Mouse (Mus musculus): ENCODE data around the gene Klf2. TPM values are rescaled to one million over a fixed set of nuclear protein-coding genes. Genes with fewer than 3 reads are reported as not detected.

Klf2 gene
- total and polyA plus RNA-seq, 3 experiments, result 0.11 to 1.1 TPM; not detected in 1

DNA sequence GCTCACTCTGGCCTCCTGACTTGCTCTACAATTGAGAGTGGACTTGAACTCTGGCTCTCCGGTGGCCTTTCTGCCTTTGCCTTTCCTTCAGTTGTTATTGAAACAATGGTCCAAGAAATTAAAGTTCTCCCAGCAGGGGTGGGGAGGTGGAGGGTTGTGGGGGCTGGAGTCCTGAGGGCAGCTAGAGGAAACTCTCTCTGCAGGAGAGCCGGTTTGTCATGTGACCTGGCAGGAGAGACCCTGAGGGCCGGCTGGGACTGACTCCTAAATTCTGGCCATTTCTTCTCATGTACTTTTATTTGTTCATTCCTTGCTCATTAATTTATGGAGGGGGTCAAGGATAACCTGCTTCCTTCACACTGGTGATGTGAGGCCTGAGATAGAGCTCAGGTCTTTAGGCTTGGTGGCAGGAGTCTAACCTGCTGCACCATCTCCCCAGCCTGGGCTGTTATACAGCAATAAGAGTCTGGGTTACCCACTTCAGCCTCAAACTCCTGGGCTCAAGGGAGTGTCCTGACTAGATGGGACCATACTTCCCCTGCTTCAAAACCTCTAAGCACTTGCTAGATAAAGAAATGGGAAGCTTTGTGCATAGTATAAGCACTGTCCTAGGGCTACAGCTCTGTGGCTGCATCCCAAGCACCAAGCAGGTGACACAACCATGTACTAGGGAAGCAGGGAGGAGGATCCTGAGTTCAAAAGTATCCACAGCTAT is 14.8 kb downstream of the Klf2 start:
- no peak for DNase-seq (ENCODE audit: low spot score)
- Histone ChIP-seq H3K27me3 (ENCODE audit: insufficient read depth, low read length) (peaks cover 19% of the 10 kb centered on the region), H3K9me3 (replicated peaks) (no peaks in the 10 kb centered on the region), H3K4me1 (ENCODE audit: insufficient read depth, low read depth, low read length) (no peaks in the 10 kb centered on the region), H3K4me3 (ENCODE audit: low read depth, low read length) (no peak overlapping the region), H3K36me3 (replicated peaks) (peaks cover 26% of the 10 kb centered on the region)
- ATAC-seq (ENCODE audit: extremely low read depth, insufficient number of reproducible peaks, low FRiP score, poor library complexity, severe bottlenecking), result no peak
- no peak for TF ChIP-seq GATA1 (IDR thresholded peaks at IDR 0.05; ENCODE audit: borderline replicate concordance, low read length)
- no peak for TF ChIP-seq CTCF (IDR thresholded peaks at IDR 0.05; ENCODE audit: low read depth, low read length)
- no peak for TF ChIP-seq POLR2AphosphoS5 (IDR thresholded peaks at IDR 0.05; ENCODE audit: insufficient replicate concordance, low read depth, low read length)
- TF ChIP-seq TAL1 (conservative IDR thresholded peaks at IDR 0.05; ENCODE audit: low read depth, low read length), result no peak
- TF ChIP-seq GATA2 (IDR thresholded peaks at IDR 0.05; ENCODE audit: borderline replicate concordance, low read depth, low read length), result no peak

DNA sequence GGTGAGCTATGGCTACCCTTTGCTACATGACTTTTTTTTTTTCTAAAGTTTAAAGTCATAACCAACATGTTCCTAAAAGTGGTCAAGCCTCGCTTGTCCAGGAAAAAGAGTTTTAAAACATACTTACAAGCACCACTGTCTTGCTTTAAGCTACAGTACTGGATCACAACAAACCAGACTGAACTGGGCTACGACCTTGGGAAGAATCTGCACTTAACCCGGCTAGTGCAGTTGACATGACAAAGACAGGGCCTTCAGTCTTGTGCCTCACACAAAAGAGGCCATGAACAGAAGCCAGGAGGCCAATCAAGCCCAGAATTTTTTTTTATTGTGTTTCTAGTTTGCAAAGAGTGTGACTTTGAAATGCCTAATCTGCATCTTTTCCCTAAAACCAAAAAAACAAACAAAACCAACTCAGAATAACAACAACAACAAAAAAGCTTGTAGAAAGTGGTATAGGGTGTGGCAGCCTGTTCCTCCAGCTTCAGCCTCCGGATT is 15.4 kb downstream of the Klf2 start:
- peaks cover 32% of the 10 kb centered on the region for H3K36me3 ChIP-seq (replicated peaks)
- no peaks in the 10 kb centered on the region for H3K4me1 ChIP-seq (ENCODE audit: insufficient read depth, low read depth, low read length)
- DNase-seq (ENCODE audit: low spot score), result no peak
- no peaks in the 10 kb centered on the region for H3K9me3 ChIP-seq (replicated peaks)
- TF ChIP-seq CTCF (IDR thresholded peaks at IDR 0.05; ENCODE audit: low read depth, low read length) (no peak), TAL1 (conservative IDR thresholded peaks at IDR 0.05; ENCODE audit: low read depth, low read length) (no peak), GATA1 (IDR thresholded peaks at IDR 0.05; ENCODE audit: borderline replicate concordance, low read length) (no peak), GATA2 (IDR thresholded peaks at IDR 0.05; ENCODE audit: borderline replicate concordance, low read depth, low read length) (no peak), POLR2AphosphoS5 (IDR thresholded peaks at IDR 0.05; ENCODE audit: insufficient replicate concordance, low read depth, low read length) (no peak)
- no peak overlapping the region for H3K4me3 ChIP-seq (ENCODE audit: low read depth, low read length)
- peaks cover 19% of the 10 kb centered on the region for H3K27me3 ChIP-seq (ENCODE audit: insufficient read depth, low read length)
- no peak for ATAC-seq (ENCODE audit: extremely low read depth, insufficient number of reproducible peaks, low FRiP score, poor library complexity, severe bottlenecking)

DNA sequence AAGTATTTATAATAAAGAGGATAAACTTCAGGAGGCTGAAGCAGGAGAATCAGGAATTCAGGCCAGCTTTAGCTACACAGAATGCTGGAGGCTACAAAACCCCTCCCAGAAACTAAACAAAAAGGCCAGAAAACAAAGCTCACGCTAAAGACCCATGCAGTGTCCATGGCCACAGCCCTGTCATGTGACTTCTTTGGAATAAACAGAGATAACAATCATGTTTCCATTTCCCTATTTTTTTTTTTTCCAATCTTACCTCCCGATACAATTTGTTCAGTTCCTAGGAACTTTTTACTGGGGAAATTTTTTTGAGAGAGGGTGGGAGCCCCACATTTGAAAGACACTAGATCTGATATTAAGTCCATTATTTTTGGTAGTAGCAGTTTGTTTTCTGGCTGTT is 17.4 kb downstream of the Klf2 start:
- Histone ChIP-seq H3K9me3 (replicated peaks) (no peaks in the 10 kb centered on the region), H3K4me1 (ENCODE audit: insufficient read depth, low read depth, low read length) (no peaks in the 10 kb centered on the region), H3K4me3 (ENCODE audit: low read depth, low read length) (no peak overlapping the region), H3K36me3 (replicated peaks) (peaks cover 53% of the 10 kb centered on the region), H3K27me3 (ENCODE audit: insufficient read depth, low read length) (peaks cover 3% of the 10 kb centered on the region)
- ATAC-seq (ENCODE audit: extremely low read depth, insufficient number of reproducible peaks, low FRiP score, poor library complexity, severe bottlenecking) (no peak), DNase-seq (ENCODE audit: low spot score) (no peak)
- no peak for TF ChIP-seq GATA2 (IDR thresholded peaks at IDR 0.05; ENCODE audit: borderline replicate concordance, low read depth, low read length)
- TF ChIP-seq POLR2AphosphoS5 (IDR thresholded peaks at IDR 0.05; ENCODE audit: insufficient replicate concordance, low read depth, low read length), result no peak
- no peak for TF ChIP-seq TAL1 (conservative IDR thresholded peaks at IDR 0.05; ENCODE audit: low read depth, low read length)
- TF ChIP-seq CTCF (IDR thresholded peaks at IDR 0.05; ENCODE audit: low read depth, low read length), result no peak

DNA sequence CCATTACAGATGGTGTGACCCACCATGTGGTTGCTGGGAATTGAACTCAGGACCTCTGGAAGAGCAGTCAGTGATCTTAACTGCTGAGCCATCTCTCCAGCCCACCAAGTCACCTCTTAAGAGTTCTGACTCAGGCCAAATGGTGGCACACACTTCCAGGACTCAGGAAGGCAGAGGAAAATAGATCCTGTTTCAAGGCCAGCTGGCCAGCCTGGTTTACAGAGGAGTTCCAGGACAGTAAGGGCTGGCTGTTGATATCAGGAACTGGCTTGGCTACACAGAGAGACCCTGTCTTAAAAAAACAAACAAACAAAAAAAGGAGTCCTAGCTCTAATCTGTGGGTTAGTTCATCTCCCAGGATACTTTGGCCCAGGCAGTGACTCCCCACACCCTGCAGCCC is 18.2 kb downstream of the Klf2 start:
- no peak for ATAC-seq (ENCODE audit: extremely low read depth, insufficient number of reproducible peaks, low FRiP score, poor library complexity, severe bottlenecking)
- no peak for DNase-seq (ENCODE audit: low spot score)
- Histone ChIP-seq H3K4me3 (ENCODE audit: low read depth, low read length) (no peak overlapping the region), H3K4me1 (ENCODE audit: insufficient read depth, low read depth, low read length) (no peaks in the 10 kb centered on the region), H3K27me3 (ENCODE audit: insufficient read depth, low read length) (no peaks in the 10 kb centered on the region), H3K36me3 (replicated peaks) (peaks cover 61% of the 10 kb centered on the region), H3K9me3 (replicated peaks) (no peaks in the 10 kb centered on the region)
- TF ChIP-seq TAL1 (conservative IDR thresholded peaks at IDR 0.05; ENCODE audit: low read depth, low read length), result no peak
- no peak for TF ChIP-seq GATA2 (IDR thresholded peaks at IDR 0.05; ENCODE audit: borderline replicate concordance, low read depth, low read length)
- TF ChIP-seq POLR2AphosphoS5 (IDR thresholded peaks at IDR 0.05; ENCODE audit: insufficient replicate concordance, low read depth, low read length), result no peak

DNA sequence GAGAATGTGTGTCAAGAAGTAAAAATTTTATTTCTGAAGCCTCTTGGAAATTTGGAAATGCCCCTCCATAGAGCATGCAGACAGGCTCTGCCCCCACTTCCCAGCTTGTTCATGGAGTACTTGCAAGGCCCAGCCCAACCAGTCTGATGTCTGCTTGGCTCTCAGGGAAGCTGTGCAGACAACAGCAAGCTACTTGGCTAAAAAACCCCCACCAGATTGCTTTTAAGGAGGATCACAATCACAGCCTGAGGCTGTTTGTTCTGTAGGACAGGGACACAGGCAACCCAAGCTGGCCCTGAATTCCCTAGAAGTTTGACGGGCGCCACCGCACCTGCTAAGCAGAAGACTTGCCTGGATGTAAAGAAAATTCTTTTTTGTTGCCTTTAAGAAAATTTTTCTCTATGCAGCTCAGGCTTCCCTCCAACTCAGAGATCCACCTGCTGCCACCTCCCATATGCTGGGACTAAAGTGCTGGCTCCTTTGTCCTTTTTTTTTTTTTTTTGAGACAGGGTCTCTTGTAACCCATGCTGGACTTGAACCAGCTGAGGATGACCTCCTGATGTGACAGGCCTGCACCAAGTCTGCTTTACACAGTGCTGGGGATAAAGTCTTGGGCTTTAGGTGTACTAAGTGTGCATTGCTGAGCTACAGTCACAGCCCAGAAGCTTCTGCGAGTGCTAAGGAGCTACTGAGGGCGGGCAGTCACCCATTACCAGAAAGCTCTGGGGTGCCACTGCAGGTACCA is 23.9 kb downstream of the Klf2 start:
- H3K4me3 ChIP-seq (ENCODE audit: low read depth, low read length), result no peak overlapping the region
- H3K9me3 ChIP-seq (replicated peaks), result no peaks in the 10 kb centered on the region
- no peak for DNase-seq (ENCODE audit: low spot score)
- no peaks in the 10 kb centered on the region for H3K27me3 ChIP-seq (ENCODE audit: insufficient read depth, low read length)
- H3K36me3 ChIP-seq (replicated peaks), result peaks cover 96% of the 10 kb centered on the region
- TF ChIP-seq GATA2 (IDR thresholded peaks at IDR 0.05; ENCODE audit: borderline replicate concordance, low read depth, low read length), result no peak
- no peak for TF ChIP-seq POLR2AphosphoS5 (IDR thresholded peaks at IDR 0.05; ENCODE audit: insufficient replicate concordance, low read depth, low read length)
- no peak for TF ChIP-seq TAL1 (conservative IDR thresholded peaks at IDR 0.05; ENCODE audit: low read depth, low read length)
- TF ChIP-seq CTCF (IDR thresholded peaks at IDR 0.05; ENCODE audit: low read depth, low read length), result no peak
- no peak for TF ChIP-seq GATA1 (IDR thresholded peaks at IDR 0.05; ENCODE audit: borderline replicate concordance, low read length)
- ATAC-seq (ENCODE audit: extremely low read depth, insufficient number of reproducible peaks, low FRiP score, poor library complexity, severe bottlenecking), result no peak
- peaks cover 6% of the 10 kb centered on the region for H3K4me1 ChIP-seq (ENCODE audit: insufficient read depth, low read depth, low read length)

DNA sequence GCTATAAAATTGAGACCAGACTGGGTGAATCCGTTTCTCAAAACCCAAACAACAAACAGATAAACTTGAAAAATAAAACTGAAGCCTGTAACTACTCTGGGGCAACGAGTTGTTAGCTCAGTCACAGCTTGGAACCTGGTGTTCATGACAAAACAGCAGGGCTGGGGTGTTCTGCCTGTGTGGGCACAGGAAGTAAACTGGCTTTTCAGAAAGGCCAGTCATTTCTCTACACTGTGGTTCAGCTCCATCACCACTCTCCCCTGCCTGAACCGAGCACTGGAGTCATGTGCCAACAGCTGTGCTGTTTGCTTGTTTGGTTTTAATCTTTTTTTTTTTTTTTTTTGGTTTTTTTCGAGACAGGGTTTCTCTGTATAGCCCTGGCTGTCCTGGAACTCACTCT is 24.9 kb downstream of the Klf2 start:
- Histone ChIP-seq H3K36me3 (replicated peaks) (peaks cover 96% of the 10 kb centered on the region), H3K27me3 (ENCODE audit: insufficient read depth, low read length) (no peaks in the 10 kb centered on the region), H3K4me1 (ENCODE audit: insufficient read depth, low read depth, low read length) (peaks cover 16% of the 10 kb centered on the region), H3K9me3 (replicated peaks) (no peaks in the 10 kb centered on the region), H3K4me3 (ENCODE audit: low read depth, low read length) (no peak overlapping the region)
- TF ChIP-seq TAL1 (conservative IDR thresholded peaks at IDR 0.05; ENCODE audit: low read depth, low read length) (no peak), GATA1 (IDR thresholded peaks at IDR 0.05; ENCODE audit: borderline replicate concordance, low read length) (no peak), POLR2AphosphoS5 (IDR thresholded peaks at IDR 0.05; ENCODE audit: insufficient replicate concordance, low read depth, low read length) (no peak), CTCF (IDR thresholded peaks at IDR 0.05; ENCODE audit: low read depth, low read length) (no peak), GATA2 (IDR thresholded peaks at IDR 0.05; ENCODE audit: borderline replicate concordance, low read depth, low read length) (no peak)
- DNase-seq (ENCODE audit: low spot score) (no peak), ATAC-seq (ENCODE audit: extremely low read depth, insufficient number of reproducible peaks, low FRiP score, poor library complexity, severe bottlenecking) (no peak)

All from G1E (cell line).